Mouse (Mus musculus) regulatory T cell (primary cell): ENCODE measurements around the gene Bcl11b.

Source experiments
- in situ Hi-C: fragments of 300-600 bp; cut with MboI, MseI; formaldehyde crosslinking; loops from one replicate; pipeline ENCODE4 v1.15.1; 2025; ENCODE audit warnings: high pct_unique_total_duplicates

Bcl11b gene

DNA sequence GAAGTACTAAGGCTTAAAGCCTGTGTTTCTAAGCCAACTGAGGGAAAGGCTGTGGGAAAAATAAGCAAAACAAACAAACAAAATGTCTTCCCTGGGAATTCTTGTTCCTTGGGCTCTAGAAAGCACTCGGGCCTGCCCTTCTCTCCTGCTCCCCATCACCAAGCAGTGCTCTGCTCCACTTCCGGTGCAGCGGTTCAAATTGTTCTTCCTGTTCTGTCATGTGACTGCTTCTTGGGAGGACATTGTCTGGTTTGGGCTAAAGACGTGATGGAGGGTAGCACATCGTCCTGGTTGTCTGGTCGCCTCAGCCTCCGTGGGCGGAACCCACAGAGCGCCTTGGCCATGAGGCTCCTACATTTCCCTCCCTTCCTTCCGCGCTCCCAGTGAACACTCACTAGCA lies 94.6 kb downstream of the Bcl11b start:
- in situ Hi-C loops = no loop called here

DNA sequence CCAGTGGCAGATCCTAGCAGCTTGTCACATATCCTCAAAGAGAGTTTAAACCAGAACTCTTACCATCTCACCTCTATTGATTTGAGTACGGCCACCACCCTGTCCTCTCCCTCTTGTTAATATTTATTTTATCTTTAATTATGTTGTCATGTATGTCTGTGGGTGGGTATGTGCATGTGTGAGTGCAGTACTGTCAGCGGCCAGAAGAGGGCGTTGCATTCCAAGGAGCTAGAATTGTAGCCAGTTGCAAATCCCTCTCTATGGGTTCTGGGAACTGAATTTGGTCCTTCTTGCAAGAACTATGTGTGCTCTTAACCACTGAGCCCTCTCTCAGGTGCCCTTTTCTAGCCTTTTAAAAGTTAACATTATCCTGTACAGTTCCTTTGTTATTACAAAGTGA lies 98.1 kb downstream of the Bcl11b start:
- in situ Hi-C loops = no loop called here

DNA sequence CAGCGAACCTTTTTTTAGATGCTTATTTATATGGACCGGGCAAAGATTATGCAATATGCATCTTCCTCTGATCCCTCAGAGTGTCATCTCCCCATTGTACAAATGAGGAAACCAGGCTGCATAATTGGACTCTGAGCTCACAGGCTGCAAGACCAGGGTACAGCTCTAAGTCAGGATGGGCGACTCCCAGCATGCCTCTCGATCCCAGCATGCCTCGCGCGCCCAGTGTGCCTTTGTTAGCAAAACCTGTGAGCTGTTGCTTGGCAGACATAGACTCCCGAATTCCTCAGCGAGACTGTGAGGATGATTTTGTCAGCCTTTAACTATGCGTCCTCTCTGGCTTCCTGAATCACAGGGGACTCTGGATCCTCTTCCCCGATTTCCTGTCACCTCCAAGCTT lies 98.9 kb downstream of the Bcl11b start:
- in situ Hi-C loops = no loop called here

DNA sequence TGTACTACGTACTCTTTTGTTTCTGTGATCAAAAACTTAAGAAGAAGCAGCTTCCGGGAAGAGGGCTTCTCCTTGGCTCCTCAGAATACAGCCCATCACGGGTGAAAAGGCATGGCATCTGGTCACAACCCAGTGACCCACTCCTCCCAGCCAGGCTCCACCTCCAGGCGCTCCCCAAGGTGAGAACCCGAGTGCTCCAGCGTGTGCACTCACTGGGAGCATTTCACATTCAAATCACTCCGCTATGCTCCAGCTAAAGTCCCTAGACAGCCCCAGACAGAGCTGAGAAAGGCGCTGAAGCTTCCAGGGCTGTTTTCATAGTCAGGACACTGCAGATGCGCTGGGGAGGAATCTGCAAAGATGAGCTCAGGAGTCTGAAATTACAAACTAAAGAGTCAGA lies 99.5 kb downstream of the Bcl11b start:
- in situ Hi-C loops = no loop called here

DNA sequence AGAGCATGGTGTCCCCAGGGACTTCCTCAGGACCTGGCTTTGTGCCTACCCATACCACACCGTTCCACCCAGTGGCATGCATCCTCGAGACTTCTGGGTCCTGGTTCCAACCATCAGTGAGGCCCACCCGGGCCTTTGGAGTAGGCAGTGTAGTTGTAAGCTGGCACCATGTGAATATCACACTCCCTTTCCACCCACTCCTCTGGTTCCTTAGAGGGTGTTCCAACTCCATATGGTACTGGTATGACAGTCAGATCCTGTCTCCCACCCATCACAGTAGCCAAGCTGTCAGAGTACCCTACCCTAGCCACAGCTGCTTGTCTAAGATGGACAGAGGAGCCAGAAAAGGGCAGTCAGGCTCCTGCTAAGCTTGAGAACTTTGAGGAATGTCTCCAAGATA lies 112.0 kb downstream of the Bcl11b start:
- in situ Hi-C loops = no loop called here

DNA sequence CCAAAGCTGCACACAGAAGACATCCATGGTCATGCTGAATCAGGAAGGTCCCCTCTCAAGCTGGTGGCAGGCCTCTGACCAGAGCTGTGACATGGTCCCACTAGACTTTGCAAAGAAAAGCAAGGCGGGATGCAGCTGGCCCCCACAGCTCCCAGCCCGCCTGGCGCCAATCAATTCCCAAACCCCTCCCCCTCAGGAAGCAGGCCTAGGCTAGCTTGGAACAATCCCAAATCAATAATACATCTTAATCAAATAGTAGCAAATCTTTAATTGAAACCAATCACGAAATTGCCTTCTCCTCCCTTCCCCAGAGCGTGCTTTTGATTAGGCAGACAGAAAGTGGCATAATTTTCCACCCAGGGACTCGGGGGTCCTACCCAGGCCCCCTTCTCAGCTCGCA lies 113.1 kb downstream of the Bcl11b start:
- in situ Hi-C loops = no loop called here

DNA sequence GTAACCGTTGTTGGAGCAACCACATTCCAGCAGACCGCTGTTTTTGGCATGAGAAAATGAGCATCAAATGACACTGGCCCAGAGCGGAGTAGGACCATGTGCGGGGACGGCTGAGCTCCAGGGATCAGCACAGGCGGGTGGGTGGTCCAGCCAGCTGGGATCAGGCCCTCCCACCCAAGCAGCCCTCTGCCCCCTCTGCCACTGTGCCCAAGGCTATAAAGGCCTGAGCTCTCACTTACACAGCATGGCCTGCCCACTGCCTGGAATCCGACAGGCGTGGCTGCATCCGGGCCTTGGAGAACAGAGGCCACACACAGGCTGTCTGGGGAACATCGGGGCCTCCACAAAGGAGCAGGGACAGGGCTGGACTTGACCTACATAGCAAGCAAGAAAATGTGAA lies 113.6 kb downstream of the Bcl11b start:
- in situ Hi-C loops = no loop called here

DNA sequence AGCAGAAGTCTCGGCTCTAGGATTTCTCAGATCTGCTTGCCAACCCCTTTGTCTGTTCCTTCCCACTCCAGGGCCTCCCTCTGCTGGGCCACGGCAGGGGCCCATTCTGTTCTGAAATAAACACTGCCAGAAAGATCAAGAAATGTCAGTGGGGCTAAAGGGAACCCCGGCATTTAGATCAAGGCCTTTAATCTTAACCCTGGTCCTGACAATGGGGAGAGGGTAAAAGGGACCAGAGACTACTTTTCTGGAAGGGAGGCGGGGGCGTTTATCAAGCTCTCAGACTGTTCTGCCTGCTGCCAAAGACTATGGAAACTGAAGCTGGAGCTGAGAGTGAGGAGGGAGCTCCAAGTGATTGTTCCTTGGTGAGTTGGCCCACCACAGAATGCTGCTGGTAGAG lies 114.8 kb downstream of the Bcl11b start:
- in situ Hi-C loops = no loop called here

DNA sequence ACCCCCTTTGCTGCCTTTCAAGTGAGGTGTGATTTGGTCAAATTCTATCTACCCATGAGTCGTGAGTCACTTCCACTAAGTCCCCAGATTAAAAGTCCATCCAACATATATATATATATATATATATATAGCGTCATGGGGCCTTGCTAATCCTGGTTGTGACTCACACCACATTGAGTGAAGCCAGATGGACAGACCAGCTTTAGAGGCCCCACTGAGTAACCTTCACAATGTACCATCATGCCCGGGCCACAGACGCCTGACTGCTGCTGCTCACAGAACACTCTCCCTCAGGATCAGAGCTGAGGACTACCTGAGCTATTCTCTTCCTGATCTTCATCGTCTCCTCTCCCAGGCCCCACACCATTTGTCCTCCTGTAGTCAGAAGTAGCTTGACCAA lies 115.4 kb downstream of the Bcl11b start:
- in situ Hi-C loops = no loop called here

DNA sequence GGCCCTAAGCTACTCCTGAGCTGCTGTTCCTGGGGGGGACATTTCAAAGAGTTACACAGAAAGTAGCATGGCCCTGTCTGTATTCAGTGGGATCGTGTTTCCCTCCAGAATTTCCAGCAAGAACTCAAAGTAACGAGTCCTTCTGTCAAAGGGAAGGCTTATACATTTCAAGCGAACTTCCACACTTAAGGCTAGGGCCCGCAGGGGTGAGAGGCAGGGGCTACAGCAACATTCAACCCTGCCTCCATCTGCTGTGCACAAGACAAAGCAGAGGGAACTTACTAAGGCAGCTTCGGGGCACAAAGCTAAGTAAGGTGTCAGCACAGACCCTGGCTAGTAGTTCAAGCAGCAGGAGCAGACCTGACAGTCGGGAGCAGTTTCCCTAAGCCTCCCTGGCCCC lies 115.8 kb downstream of the Bcl11b start:
- in situ Hi-C loops = no loop called here

DNA sequence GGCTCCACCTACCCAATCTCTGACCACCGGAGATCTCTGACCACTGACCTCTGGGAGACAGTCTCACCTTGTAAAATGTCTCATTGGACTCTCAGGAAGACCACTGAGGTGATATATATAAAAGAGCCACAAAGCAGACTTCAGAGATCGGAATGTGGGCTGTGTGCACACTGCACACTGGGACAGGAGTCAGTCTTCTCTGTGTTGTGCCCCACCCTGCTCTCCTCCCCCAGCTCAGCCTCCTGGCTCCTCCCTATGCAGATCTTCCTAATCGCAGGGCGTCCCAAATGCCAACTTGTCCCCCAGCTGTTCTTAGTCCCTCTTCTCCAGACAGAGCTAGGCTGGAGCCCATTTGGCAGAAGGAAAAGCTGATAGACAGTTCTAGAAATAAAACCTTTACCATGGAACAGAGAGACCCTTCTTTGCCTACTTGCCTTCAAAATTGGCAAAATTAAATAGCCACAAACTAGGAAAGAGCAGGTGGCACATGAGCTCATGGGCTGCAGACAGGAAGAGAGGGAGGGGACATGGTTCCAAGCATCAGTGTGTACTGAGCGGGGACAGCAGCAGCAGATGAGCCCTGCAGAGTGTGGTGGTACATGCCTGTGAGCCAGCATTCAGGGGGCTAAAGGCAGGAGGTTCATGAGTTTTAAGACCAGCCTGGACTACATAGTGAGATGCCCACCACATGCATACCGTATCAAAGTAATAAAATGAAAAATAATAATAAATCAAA lies 118.9 kb downstream of the Bcl11b start:
- in situ Hi-C loops = no loop called here

DNA sequence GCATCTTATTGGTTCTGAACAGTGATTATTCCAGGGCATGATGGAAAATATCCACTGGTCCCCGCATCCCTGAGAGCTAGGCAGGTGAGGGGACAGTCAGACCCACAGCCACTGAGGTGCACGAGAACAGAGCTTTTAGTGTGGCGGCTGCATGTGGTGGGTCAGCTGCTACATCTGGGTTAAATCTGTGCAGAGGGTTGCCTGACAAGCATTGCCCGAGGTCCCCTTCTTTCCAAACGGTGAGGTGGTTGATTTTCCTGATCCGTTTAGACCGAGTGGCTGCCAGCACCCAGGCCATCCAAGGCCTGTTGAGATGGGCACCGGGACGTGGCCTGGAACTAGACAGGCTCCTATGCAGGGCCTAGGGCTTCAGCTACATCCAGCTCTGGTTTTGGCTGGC lies 121.7 kb downstream of the Bcl11b start:
- in situ Hi-C loops = no loop called here

DNA sequence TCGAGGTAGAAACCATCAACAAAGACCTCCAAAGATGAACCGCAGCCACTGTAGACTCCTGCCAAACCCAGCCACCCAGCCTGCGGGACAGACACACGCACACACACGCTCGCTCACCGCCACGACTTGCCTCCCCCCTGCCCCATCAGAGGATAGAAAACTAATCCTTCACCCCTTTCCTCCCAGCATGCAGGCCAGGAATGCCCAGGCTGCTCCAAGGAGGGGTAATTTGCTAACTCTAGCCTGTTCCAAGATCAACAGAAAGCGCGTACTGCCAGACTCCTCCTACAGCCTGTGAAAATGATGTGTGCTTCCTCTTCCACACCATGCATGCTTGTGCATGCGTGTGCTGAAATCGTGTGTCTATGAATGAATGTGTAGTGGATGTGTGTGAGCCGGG lies 122.7 kb downstream of the Bcl11b start:
- in situ Hi-C loops = no loop called here

DNA sequence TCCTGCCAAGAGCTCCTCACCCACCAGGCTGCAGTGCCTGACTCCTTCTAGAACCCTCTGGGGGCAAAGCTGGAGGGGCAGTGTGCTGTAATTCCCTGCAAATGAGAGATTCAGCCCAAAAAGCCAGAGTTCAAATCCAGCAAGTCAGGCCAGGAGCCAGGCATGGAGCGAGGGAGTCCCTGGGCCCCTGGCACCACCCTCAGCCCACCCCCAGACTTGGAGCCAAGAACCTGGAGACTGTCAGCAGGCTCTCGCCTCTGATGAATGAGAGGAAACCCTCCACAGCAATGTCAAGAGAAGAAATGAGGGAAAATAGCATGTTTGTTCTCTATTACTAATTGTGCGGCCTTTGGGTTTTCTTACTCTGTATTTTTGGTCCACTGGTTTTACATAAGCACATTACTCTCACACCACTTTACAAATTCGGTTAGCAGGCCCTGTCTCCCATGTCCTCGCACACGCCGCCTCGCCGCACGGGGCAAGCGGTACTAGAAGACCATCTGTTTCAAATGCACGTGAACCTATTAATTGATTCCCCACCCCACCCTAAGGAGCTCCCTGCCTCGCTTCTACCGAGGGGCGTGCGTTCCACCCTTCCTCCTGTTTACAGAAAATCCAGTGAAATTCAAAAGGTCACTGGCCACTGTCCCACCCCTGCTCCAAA lies 124.2 kb downstream of the Bcl11b start:
- in situ Hi-C loops = no loop called here

DNA sequence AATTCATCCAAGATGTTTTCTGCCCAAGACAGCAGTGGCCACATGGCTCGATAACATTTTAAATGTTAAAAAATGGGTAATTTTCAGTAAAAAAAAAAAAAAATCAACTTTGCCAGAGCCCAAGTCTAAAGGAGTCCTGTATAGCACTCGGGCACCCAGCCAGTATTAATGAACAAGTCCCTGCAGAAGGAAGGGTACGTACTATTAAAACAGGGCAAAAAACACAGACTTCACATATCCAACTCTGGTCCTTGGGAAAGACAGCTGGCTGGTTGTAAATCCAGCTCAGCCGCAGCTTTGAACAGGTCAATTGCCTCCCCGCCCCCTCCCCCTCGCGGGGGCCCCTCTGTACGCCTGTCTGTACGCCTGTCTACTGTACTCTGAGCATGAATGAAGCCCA lies 127.2 kb downstream of the Bcl11b start:
- in situ Hi-C loops = no loop called here

DNA sequence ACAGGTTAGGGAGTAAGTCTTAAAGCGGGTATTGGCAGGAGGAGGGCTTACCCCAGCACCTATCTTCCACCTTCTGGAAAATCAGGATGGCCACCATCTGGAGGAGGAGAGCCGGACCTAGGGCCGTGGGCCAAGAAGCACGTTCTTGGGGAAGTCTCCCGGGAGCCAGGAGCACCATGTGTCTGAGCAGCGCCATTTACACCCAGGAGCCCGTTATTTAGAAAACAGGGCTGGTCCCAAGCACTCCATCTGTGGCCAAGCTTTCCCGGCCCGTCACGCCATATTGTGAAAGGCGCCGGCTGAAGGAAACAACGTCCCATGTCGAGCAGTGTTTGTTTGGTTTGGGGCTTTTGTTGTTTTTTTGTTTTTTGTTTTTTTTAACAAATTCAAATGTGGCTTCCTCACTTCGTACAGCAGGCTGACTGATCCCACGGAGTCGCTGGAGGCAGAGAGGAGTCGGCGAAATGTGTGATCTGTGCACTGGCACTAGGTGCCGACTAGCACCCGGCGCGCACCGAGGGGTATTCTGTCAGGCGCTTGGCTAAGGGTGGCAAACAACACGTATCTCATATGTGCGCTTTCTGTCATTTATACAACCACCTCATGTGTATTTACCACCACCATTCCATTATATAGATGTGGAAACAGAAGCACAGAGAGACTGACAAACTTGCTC lies 128.8 kb downstream of the Bcl11b start:
- in situ Hi-C loops = no loop called here

DNA sequence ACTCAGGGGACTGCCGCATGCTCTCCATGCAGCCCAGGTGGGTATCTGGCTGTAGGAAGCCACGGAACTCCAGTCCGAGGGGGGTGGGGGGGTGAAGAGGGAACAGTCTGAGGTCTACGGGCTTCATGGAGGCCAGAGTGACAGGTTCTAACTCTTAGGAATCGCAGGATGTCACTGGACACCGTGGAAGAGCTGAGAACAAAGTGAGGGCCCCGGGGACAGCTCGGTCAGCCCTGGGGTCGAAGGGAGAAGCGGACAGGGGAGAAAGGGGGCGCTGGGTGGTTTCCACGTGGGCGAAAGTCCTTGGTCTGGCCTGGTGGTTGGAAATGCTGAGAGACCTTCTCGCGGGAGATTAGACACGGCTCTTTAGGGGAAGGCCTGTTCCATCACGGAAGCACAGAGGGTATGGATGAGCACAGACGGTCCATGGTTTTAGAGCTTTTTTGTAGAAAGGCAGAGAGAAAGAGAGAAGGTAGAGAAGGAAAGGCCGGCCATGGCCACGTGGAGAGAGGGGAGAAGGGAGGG lies 133.8 kb downstream of the Bcl11b start:
- in situ Hi-C loops = no loop called here

DNA sequence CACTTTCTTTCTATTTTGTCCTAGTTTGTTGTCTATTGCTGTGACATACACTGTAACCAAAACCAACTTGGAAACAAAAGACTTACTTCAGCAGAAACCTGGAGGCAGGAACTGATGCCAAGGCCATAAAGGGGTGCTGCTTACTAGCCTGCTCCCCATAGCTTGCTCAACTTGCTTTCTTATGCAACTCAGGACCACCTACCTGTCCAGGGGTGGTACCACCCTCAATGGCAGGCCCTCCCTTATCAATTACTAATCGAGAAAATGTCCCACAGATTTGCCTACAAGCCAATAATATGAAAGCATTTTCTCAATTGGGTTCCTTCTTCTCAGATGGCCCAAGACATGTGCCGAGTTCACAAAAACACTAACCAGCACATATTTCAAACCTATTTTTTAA lies 135.1 kb downstream of the Bcl11b start:
- in situ Hi-C loops = no loop called here
